Mouse (Mus musculus) right cerebral cortex, adult 18-20 months (tissue): ENCODE results near the gene Lin7a.

Source experiments
- DNase-seq: peaks from one replicate; pipeline ENCODE4 v3.0.0; 2022; ENCODE audit warnings: mixed read lengths

The Lin7a gene

GRCm38 (mm10) chr10:107252503-107252815, 19.0 kb upstream of the Lin7a start:
- DNase-seq, result no peak

- DNase-seq, result no peak
Observed at GRCm38 (mm10) chr10:107253191-107253965, 18.1 kb upstream of the Lin7a start.

- DNase-seq, result no peak
Observed at GRCm38 (mm10) chr10:107254656-107255055, 16.8 kb upstream of the Lin7a start.

- DNase-seq, result no peak
Observed at GRCm38 (mm10) chr10:107255351-107256050, 16.0 kb upstream of the Lin7a start.

GRCm38 (mm10) chr10:107256451-107256960, 15.0 kb upstream of the Lin7a start:
- no peak for DNase-seq

GRCm38 (mm10) chr10:107260428-107260827, 11.1 kb upstream of the Lin7a start:
- no peak for DNase-seq

GRCm38 (mm10) chr10:107272131-107272803, 781 bp downstream of the Lin7a start:
- DNase-seq, result peak; percentile 46

GRCm38 (mm10) chr10:107272804-107273145, 1.3 kb downstream of the Lin7a start:
- DNase-seq, result peak; percentile 34

- DNase-seq, result no peak
Observed at GRCm38 (mm10) chr10:107273848-107274247, 2.4 kb downstream of the Lin7a start.

- DNase-seq, result no peak
Observed at GRCm38 (mm10) chr10:107274785-107275184, 3.3 kb downstream of the Lin7a start.

GRCm38 (mm10) chr10:107276647-107277046, 5.2 kb downstream of the Lin7a start:
- no peak for DNase-seq

GRCm38 (mm10) chr10:107293934-107294664, 22.6 kb downstream of the Lin7a start:
- DNase-seq, result no peak

GRCm38 (mm10) chr10:107300587-107301248, 29.2 kb downstream of the Lin7a start:
- DNase-seq, result no peak

GRCm38 (mm10) chr10:107310964-107311490, 39.5 kb downstream of the Lin7a start:
- no peak for DNase-seq

GRCm38 (mm10) chr10:107312609-107313008, 41.1 kb downstream of the Lin7a start:
- DNase-seq, result no peak

GRCm38 (mm10) chr10:107313395-107313794, 41.9 kb downstream of the Lin7a start:
- no peak for DNase-seq

GRCm38 (mm10) chr10:107315251-107315650, 43.8 kb downstream of the Lin7a start:
- no peak for DNase-seq

GRCm38 (mm10) chr10:107315681-107316080, 44.2 kb downstream of the Lin7a start:
- no peak for DNase-seq

- DNase-seq, result no peak
Observed at GRCm38 (mm10) chr10:107316100-107316499, 44.6 kb downstream of the Lin7a start.

GRCm38 (mm10) chr10:107319648-107320047, 48.2 kb downstream of the Lin7a start:
- no peak for DNase-seq

- DNase-seq, result no peak
Observed at GRCm38 (mm10) chr10:107323865-107324264, 52.4 kb downstream of the Lin7a start.

GRCm38 (mm10) chr10:107325558-107325957, 54.1 kb downstream of the Lin7a start:
- DNase-seq, result no peak
